Mouse (Mus musculus) right cerebral cortex, adult 2 months (tissue): ENCODE data around the gene Map3k4.

Experiments
- DNase-seq, 2 experiments: peaks; one replicate each; pipeline ENCODE4 v3.0.0; 2021 to 2022; ENCODE audit warnings: low spot score in 2 of 2

The Map3k4 gene

DNA sequence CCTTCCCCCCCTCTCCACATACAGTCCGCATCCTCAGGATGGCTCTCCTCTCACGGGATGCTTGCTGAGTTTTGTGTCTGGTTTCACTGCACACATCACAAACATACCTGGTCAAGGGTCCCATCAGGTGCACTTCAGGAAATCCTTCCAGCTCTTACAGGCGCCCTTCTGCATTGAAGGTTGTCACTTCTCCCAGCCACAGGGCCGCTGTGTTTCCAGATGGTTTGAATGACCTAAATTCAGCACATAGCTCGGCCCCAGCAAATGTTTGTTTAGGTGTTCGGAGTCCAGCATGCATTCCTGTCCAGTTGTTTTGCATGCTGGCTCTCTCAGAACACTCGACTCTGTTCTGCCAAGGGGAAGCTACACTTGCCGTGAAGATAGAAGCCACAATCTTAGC lies 134.3 kb downstream of the Map3k4 start:
- no peak for DNase-seq

- DNase-seq, result no peak
Observed at GRCm38 (mm10) chr17:12182702-12183485, 135.7 kb downstream of the Map3k4 start.

GRCm38 (mm10) chr17:12179766-12180165 lies 138.8 kb downstream of the Map3k4 start:
- no peak for DNase-seq

DNA sequence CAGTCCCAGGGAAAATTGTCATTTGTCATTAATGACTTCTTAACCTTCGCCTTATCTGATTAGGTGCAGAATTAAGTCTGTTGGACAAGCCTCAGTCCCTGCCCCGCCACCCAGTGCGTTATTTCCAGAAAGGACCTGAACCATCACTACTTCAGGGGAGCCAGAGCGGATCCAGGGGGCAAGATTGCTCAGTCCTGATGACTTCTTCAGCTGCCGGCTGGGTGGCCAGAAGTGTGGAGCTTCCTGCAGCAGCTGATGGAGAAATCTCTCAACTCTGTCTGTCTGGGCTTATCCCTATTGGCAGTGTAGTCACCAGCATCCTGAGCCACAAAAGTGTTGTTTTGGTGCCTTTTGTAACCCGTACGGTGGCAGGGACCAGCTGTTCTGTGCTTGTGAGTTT lies 139.3 kb downstream of the Map3k4 start:
- DNase-seq, result no peak
